ENCODE assay signal across 8 mouse cellular contexts in the genomic region with DNA sequence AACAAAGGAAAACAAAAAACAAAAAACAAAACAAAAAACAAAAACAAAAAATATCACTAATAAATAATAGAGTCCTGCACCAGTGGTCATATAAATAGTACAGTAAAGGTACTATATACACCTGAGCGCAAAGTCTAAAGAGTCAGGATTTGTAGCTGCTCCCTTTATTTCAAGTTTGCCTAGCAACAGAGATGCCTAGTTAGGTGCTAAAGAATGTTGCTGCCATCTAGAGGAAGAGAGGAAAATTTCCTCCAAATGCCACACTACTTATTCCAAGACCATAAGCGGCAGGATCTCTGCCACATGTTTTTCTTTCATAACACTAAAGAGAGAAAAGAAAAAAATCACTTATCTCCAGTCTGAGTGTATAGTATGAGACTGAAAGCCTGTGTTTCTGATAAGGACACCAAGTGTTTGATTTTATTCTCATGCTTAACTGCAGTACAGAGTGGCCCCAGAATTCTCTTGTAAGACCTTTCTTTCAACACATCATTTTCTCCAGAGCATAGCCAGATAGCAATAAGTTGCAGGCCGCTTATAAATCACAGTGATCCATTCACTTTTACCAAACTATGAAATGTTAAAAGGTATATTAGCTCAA. TPM values are rescaled to one million over a fixed set of nuclear protein-coding genes. Genes with fewer than 3 reads are reported as not detected.
DNase-seq lines count a peak whose midpoint lies in the region; ATAC-seq and TF ChIP-seq lines count a peak whose summit lies in the region.

No protein-coding gene starts in this region.

- no peaks in the 10 kb centered on the region for H3K27me3 ChIP-seq in heart, adult 2 months (ENCODE audit: control insufficient read depth, insufficient read depth, low read length)
- H3K27me3 ChIP-seq in heart, embryonic 11.5 days (ENCODE audit: control insufficient read depth, insufficient read depth, low read length), result no peaks in the 10 kb centered on the region
- no peaks in the 10 kb centered on the region for H3K27me3 ChIP-seq in intestine, postnatal 0 days (replicated peaks; ENCODE audit: control insufficient read depth, insufficient read depth, low read length)

- no peaks in the 10 kb centered on the region for H3K79me2 ChIP-seq in heart, adult 2 months (replicated peaks; ENCODE audit: control insufficient read depth, insufficient read depth, low read length)

- no peak for TF ChIP-seq POLR2A in heart, adult 2 months (IDR thresholded peaks at IDR 0.05; ENCODE audit: insufficient read depth, low read depth, low read length)

- H3K27ac ChIP-seq in heart, adult 2 months, result no peak overlapping the region
- no peak overlapping the region for H3K27ac ChIP-seq in heart, embryonic 11.5 days (ENCODE audit: low read depth, low read length)
- H3K27ac ChIP-seq in intestine, postnatal 0 days (ENCODE audit: low read depth, low read length), result no peak overlapping the region

- no peak for ATAC-seq in heart, embryonic 11.5 days (replicated peaks; ENCODE audit: insufficient number of reproducible peaks, low FRiP score, low TSS enrichment)
- peak; percentile 64 for ATAC-seq in intestine, postnatal 0 days

- no peak overlapping the region for H3K4me3 ChIP-seq in heart, adult 2 months
- no peak overlapping the region for H3K4me3 ChIP-seq in heart, embryonic 11.5 days (ENCODE audit: low read depth, low read length)
- no peak overlapping the region for H3K4me3 ChIP-seq in intestine, postnatal 0 days (ENCODE audit: low read depth, low read length)

- peak; percentile 85 for TF ChIP-seq CTCF in heart, adult 2 months (IDR thresholded peaks at IDR 0.05)
- TF ChIP-seq CTCF in intestine, postnatal 0 days (IDR thresholded peaks at IDR 0.05; ENCODE audit: low read depth), result peak; percentile 96

- no peak for TF ChIP-seq EP300 in heart, adult 2 months (IDR thresholded peaks at IDR 0.05; ENCODE audit: insufficient read depth, low read depth, low read length)

- H3K9ac ChIP-seq in heart, adult 2 months (ENCODE audit: low read depth, low read length), result no peak overlapping the region
- no peak overlapping the region for H3K9ac ChIP-seq in heart, embryonic 11.5 days (ENCODE audit: low read depth, low read length)
- H3K9ac ChIP-seq in intestine, postnatal 0 days (ENCODE audit: low read depth, low read length), result no peak overlapping the region

- WGBS in heart, adult 2 months, result 18% methylated on average over 3 of the region's 3 CpGs
- 32% methylated on average over 3 of the region's 3 CpGs for WGBS in heart, embryonic 11.5 days (ENCODE audit: insufficient replicate concordance)
- WGBS in intestine, postnatal 0 days, result 26% methylated on average over 3 of the region's 3 CpGs

- no peaks in the 10 kb centered on the region for H3K9me3 ChIP-seq in heart, embryonic 11.5 days (replicated peaks; ENCODE audit: control insufficient read depth, low read length)
- H3K9me3 ChIP-seq in intestine, postnatal 0 days (ENCODE audit: control insufficient read depth), result no peaks in the 10 kb centered on the region

- intact Hi-C loops in heart, adult 2 months (cut with DNase I), result loop anchor here (1.0 to 10.0 kb wide), 5 partner anchors 173 to 855 kb away; no protein-coding TSS in a partner anchor

- H3K4me2 ChIP-seq in heart, embryonic 11.5 days, result no peak overlapping the region
- H3K4me2 ChIP-seq in intestine, postnatal 0 days (replicated peaks; ENCODE audit: low read depth), result no peak overlapping the region

- DNase-seq in heart, adult 2 months, result no peak
- peak; percentile 32 for DNase-seq in CD4-positive helper T cell, adult 2 months (ENCODE audit: low read depth, low spot score)
- DNase-seq in c-Kit-positive CD71-positive TER-119-positive erythroid progenitor cells, embryonic 14.5 days (ENCODE audit: low spot score), result peak; percentile 10
- DNase-seq in retina, postnatal 1 day, result peak; percentile 72
- no peak for DNase-seq in gastrocnemius, postnatal 10 days
- DNase-seq in thymus, postnatal 36 days, result no peak

- H3K4me1 ChIP-seq in heart, adult 2 months (ENCODE audit: control insufficient read depth, insufficient read depth, low read length), result no peaks in the 10 kb centered on the region
- H3K4me1 ChIP-seq in heart, embryonic 11.5 days (ENCODE audit: control insufficient read depth, insufficient read depth, low read length), result peaks cover 5% of the 10 kb centered on the region; the same call in 1 of the 2 replicates
- no peaks in the 10 kb centered on the region for H3K4me1 ChIP-seq in intestine, postnatal 0 days (replicated peaks; ENCODE audit: control insufficient read depth, insufficient read depth, low read length)

- no peaks in the 10 kb centered on the region for H3K36me3 ChIP-seq in heart, adult 2 months (ENCODE audit: control insufficient read depth, insufficient read depth, low read length)
- no peaks in the 10 kb centered on the region for H3K36me3 ChIP-seq in heart, embryonic 11.5 days (ENCODE audit: control insufficient read depth, insufficient read depth, low read length)
- H3K36me3 ChIP-seq in intestine, postnatal 0 days (ENCODE audit: control insufficient read depth, insufficient read depth), result no peaks in the 10 kb centered on the region

RNA-seq across cellular contexts. Expression of gene Actbl2, which starts 16.8 kb away (rescaled TPM):
- total RNA-seq in heart, adult 2 months (2021), result not detected
- polyA plus RNA-seq in heart, adult 2 months (2012; rRNA removed), result not detected in 2 replicates
- polyA plus RNA-seq in heart, embryonic 11.5 days (2014; fragmentation: Nextera tagmentation; extraction: Ambion mirVana), result not detected in 2 replicates
- polyA plus RNA-seq in intestine, postnatal 0 days (2015; fragmentation: Nextera tagmentation; extraction: Ambion mirVana), result not detected in 2 replicates
- total RNA-seq in gastrocnemius, postnatal 10 days (2021), result not detected

Comparison
In these comparisons a context has a peak if more than half of its experiments do, and no peak if none do; other contexts are left out.
1. DNase-seq: peak in CD4-positive helper T cell, adult 2 months (single experiment), c-Kit-positive CD71-positive TER-119-positive erythroid progenitor cells, embryonic 14.5 days (single experiment) and retina, postnatal 1 day (single experiment); none in heart, adult 2 months (0 of 2), gastrocnemius, postnatal 10 days (single experiment) and thymus, postnatal 36 days (0 of 2).